Mouse (Mus musculus) embryonic fibroblast, embryonic 13.5 days (primary cell): ENCODE data around the gene Gm20388. TPM values are rescaled to one million over a fixed set of nuclear protein-coding genes. Genes with fewer than 3 reads are reported as not detected.
"Not testable (repeated sequence)": the region's sequence is repeated elsewhere in the genome, so short reads cannot be mapped to it uniquely, and the experiment has no call there.

Source experiments
- H3K27ac ChIP-seq: 2 replicates; pipeline ENCODE4 v1.5.1; 2012; ENCODE audit warnings: low read length, control low read depth, inconsistent platforms; ENCODE audit not compliant: insufficient read depth
- H3K4me1 ChIP-seq: 2 replicates; pipeline ENCODE4 v1.6.1; 2011; ENCODE audit warnings: low read length; ENCODE audit not compliant: control insufficient read depth, insufficient read depth
- H3K4me3 ChIP-seq: 2 replicates; pipeline ENCODE4 v1.5.1; 2011; ENCODE audit warnings: mild to moderate bottlenecking, control low read depth, low read length; ENCODE audit not compliant: insufficient read depth
- CTCF ChIP-seq: IDR thresholded peaks from 2 replicates; pipeline ENCODE4 v1.5.1; 2011; ENCODE audit warnings: mild to moderate bottlenecking, control low read depth, low read length, moderate library complexity, borderline replicate concordance; ENCODE audit not compliant: insufficient read depth
- POLR2A ChIP-seq: IDR thresholded peaks from 2 replicates; pipeline ENCODE4 v1.6.1; 2011; ENCODE audit warnings: low read depth, mild to moderate bottlenecking, control low read depth, low read length, moderate library complexity
- polyA plus RNA-seq: library from polyadenylated mRNA; stranded (reverse); fragments of >200 nt; gene quantifications from 2 replicates; pipeline ENCODE4 v1.2.4, GENCODE M21; 2011; ENCODE audit warnings: low read depth; ENCODE audit not compliant: missing spikeins, insufficient read length

Gm20388 gene
- polyA plus RNA-seq, 1 experiment, result 82.8 TPM

DNA sequence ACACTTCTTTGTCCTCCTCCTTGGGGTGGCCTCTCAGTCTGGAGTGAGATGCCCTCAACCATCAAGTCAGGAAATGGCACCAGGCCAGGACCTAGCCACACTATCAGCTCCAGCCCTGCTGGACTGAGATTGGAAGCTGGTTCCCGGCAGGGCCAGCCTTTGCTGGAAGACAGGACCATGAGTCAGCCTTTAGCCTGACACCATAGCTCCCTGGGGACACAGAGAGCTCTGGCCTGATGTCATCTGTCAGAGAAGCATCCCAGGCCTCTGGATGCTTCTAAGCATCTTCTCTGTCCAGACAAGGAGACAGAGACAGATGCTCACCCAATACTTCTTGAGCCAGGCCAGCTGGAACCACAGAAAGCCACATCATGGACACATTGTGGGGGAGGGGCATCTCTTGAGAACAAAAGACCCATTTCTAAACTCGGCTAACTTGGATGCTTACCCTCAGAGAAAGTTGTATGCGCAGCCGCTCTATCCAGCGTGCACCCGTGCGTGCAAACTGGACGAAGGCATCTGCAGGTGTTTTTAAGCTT lies 3499.5 kb downstream of the Gm20388 start:
- Histone ChIP-seq H3K27ac (0 out of 2 replicates have a peak overlapping the region, but pooled peaks have one; percentile 3), H3K4me3 (no peak overlapping the region), H3K4me1 (peaks cover 15% of the 10 kb centered on the region)
- no peak for TF ChIP-seq CTCF
- TF ChIP-seq POLR2A, result no peak

- H3K27ac ChIP-seq, result no peak overlapping the region
These were observed 3500.1 kb downstream of the Gm20388 start for GRCm38 (mm10) chr8:123410788-123411187.

DNA sequence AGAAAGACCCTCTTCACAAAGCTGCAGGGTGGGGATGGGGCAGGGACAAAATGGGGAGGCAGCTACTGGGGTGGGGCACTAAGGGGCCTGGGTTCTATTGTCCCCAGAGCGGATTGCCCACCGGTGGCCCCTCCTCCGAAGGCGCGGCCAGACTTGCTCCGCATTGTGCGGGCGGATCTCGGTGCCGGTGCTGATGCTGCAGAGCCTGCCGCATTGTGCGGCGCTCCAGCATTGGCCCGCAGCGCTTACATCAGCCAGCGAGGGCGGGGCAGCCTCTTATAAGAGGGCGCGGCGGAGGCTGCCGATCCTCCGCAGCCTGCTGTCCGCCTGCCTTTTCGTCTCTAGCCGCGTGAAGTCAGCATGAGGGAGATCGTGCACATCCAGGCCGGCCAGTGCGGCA lies 3500.6 kb downstream of the Gm20388 start, which contains the start of gene Tubb3:
TSS of gene Tubb3 (plus strand) at position 179 of the 400 bp plus-strand sequence.
- Histone ChIP-seq H3K4me1 (peaks cover 15% of the 10 kb centered on the region), H3K27ac (no peak within 1 kb of the TSS), H3K4me3 (peak within 1 kb of the TSS; percentile 48)
- TF ChIP-seq POLR2A, result peak; percentile 95
- no peak for TF ChIP-seq CTCF

More at GRCm38 (mm10) chr8:123410788-123411187, 3500.1 kb downstream of the Gm20388 start:
- TF ChIP-seq CTCF (no peak), POLR2A (no peak)
- Histone ChIP-seq H3K4me1 (peaks cover 15% of the 10 kb centered on the region), H3K4me3 (peak overlapping the region; percentile 33)

GRCm38 (mm10) chr8:123411781-123412327 lies 3501.2 kb downstream of the Gm20388 start:
- no peak overlapping the region for H3K27ac ChIP-seq

DNA sequence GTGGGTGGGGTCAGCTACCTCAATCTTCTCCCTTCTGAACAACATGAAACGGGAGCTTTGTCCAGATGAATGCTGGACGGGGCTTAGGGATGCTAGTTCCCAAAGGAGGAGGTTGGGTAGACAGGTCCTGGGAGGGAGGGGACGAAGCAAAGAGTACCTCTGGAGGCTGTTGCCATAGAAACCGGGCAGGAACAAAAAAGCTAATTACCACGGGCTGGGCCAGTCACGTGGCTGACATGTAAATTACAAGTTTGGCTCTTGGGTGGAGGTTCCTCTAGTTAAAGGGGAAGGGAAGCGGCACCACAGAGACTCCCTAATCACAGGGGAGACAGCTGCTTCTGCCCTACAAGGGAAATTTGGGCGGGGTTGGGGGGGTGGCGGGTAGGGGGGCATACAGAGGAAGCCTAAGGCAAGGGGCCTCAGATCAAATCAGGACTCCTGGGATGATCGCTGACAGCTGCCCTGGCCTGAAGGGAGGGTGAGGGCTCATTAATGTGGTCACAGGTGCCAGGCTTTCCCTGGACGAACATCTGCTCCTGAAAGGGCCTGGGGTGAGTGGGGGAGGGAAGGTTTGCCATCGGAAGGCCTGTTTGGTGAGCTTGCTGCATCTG lies 3502.0 kb downstream of the Gm20388 start:
- peaks cover 15% of the 10 kb centered on the region for H3K4me1 ChIP-seq
- peak overlapping the region; percentile 48 for H3K4me3 ChIP-seq
- no peak overlapping the region for H3K27ac ChIP-seq
- no peak for TF ChIP-seq CTCF

More at GRCm38 (mm10) chr8:123411781-123412327, 3501.2 kb downstream of the Gm20388 start:
- TF ChIP-seq CTCF (no peak), POLR2A (no peak)
- H3K4me1 ChIP-seq, result peaks cover 15% of the 10 kb centered on the region
- peak overlapping the region; percentile 48 for H3K4me3 ChIP-seq

- Histone ChIP-seq H3K4me3 (no peak overlapping the region), H3K27ac (no peak overlapping the region), H3K4me1 (peaks cover 12% of the 10 kb centered on the region)
- TF ChIP-seq CTCF, result no peak
- TF ChIP-seq POLR2A, result no peak
These were observed 3503.6 kb downstream of the Gm20388 start for GRCm38 (mm10) chr8:123414255-123414654.

DNA sequence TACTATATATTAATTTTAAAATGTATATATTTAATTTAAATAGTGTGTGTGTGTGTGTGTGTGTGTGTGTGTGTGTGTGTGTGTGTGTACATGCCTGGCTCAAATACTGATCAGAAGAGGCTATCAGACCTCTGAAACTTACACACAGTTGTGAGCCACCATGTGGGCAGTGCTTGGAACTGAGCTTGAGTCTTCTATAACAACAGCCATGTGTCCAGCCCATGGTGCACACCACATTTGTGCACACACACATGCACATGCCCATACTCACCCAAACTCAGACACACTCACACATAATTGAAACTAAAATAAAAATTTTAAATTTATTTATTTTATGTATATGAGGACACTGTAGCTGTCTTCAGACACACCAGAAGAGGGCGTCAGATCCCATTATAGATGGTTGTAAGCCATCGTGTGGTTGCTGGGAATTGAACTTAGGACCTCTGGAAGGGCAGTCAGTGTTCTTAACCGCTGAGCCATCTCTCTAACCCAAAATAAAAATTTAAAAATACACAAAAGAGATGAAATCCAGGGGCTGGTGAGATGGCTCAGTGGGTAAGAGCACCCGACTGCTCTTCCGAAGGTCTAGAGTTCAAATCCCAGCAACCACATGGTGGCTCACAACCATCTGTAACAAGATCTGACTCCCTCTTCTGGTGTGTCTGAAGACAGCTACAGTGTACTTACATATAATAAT lies 3504.5 kb downstream of the Gm20388 start:
- H3K4me1 ChIP-seq, H3K4me3 ChIP-seq: not testable (repeated sequence)

DNA sequence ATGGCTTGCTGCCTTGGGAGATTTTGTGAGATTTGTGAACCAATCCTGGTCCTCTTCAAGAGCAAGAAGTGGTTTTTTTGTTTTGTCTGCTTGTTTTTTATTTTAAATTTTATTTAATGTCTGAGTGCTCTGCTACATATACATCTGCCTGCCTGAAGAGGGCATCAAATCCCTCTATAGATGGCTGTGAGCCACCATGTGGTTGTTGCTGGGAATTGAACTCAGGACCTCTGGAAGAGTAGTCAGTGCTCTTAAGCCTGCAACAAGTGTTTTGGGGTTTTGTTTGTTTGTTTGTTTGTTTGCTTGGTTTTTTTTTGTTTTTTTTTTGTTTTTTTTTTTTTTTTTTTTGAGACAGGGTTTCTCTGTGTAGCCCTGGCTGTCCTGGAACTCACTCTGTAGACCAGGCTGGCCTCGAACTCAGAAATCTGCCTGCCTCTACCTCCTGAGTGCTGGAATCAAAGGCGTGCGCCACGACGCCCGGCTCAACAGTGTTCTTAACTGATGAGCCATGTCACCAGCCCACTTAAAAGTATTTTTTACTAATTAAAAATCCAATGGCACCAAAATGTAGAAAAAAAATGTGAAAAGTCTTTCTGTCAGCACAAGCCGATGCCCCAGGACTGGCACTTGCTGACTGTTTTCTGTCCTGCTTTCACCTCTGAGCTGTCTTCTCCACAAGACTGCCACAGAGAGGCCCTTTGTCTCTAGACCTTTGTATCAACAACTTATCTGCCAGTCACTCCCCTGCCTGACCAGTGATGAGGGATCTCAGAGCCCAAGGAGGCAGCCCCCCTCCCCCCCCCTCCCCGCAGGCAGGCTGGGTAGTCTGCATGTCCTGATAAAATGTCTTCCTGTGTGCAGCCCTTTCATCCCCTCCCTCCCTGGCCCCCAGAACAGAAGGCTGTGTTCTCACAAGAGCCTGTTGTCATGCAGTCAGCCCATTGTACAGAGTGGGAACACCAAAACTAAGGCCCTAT lies 3505.6 kb downstream of the Gm20388 start:
- Histone ChIP-seq H3K4me1 (no peaks in the 10 kb centered on the region), H3K4me3 (no peak overlapping the region), H3K27ac (no peak overlapping the region)
- no peak for TF ChIP-seq CTCF
- no peak for TF ChIP-seq POLR2A

More for the DNA sequence above, 3504.5 kb downstream of the Gm20388 start:
- H3K27ac ChIP-seq, result not testable (repeated sequence)

DNA sequence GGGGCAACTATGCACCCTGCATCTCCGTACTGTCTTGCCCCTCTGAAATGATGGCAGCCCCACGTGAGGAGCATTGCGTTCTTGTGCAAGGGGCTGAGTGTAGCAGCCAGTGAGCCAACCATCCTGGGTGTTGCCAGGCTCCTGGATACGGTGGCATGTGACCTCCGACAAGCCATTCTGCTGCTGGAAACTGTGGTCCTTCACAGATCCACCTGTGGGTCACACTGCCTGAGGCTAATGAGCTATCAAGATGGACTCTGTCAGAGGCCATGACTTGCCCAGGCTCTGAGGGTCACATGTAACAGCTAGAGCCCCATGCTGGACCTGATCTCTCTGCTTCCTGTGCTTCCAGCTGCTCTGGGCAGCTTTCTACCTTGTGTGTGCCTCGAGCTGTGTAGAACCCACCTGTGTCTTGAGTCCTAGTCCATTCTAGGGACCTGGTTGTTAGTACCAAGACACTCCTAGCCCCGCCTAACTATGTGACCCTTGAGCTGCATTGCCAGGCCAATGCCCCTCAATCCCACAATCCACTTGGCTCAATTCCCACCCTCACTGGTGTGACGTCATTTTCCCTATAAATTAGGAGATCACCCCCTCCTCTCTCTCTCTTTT lies 3506.4 kb downstream of the Gm20388 start:
- Histone ChIP-seq H3K4me1 (no peaks in the 10 kb centered on the region), H3K27ac (no peak overlapping the region), H3K4me3 (no peak overlapping the region)
- TF ChIP-seq CTCF (no peak), POLR2A (no peak)
